Mouse (Mus musculus) heart, embryonic 15.5 days (tissue): ENCODE results near the gene P2rx7. TPM values are rescaled to one million over a fixed set of nuclear protein-coding genes. Genes with fewer than 3 reads are reported as not detected.

ENCODE experiments used
- ATAC-seq: fragments of 200-750 bp; cut with Nextera tagmentation; replicated peaks from 2 replicates; pipeline ENCODE4 v1.8.0; 2017; ENCODE audit warnings: low read depth, moderate TSS enrichment; ENCODE audit not compliant: insufficient number of reproducible peaks, insufficient read depth, low FRiP score
- H3K27ac ChIP-seq: fragments of 300-500 bp; sonication (generic); 2 replicates; pipeline ENCODE4 v1.5.1; 2015; ENCODE audit warnings: mild to moderate bottlenecking, inconsistent platforms
- H3K27me3 ChIP-seq: fragments of 300-500 bp; sonication (generic); 2 replicates; pipeline ENCODE4 v1.6.1; 2015; ENCODE audit warnings: inconsistent platforms
- H3K36me3 ChIP-seq: fragments of 300-500 bp; sonication (generic); 2 replicates; pipeline ENCODE4 v1.6.1; 2015; ENCODE audit warnings: mild to moderate bottlenecking, inconsistent platforms
- H3K4me1 ChIP-seq: fragments of 300-500 bp; sonication (generic); replicated peaks from 2 replicates; pipeline ENCODE4 v1.6.1; 2015; ENCODE audit warnings: inconsistent platforms
- H3K4me2 ChIP-seq: fragments of 300-500 bp; sonication (generic); 2 replicates; pipeline ENCODE4 v1.6.1; 2015; ENCODE audit warnings: inconsistent platforms, mild to moderate bottlenecking, moderate library complexity
- H3K4me3 ChIP-seq: fragments of 300-500 bp; sonication (generic); 2 replicates; pipeline ENCODE4 v1.5.1; 2015; ENCODE audit warnings: mild to moderate bottlenecking, inconsistent platforms
- H3K9ac ChIP-seq: fragments of 300-500 bp; sonication (generic); 2 replicates; pipeline ENCODE4 v1.6.1; 2015; ENCODE audit warnings: mild to moderate bottlenecking, inconsistent platforms
- H3K9me3 ChIP-seq: fragments of 300-500 bp; sonication (generic); replicated peaks from 2 replicates; pipeline ENCODE4 v1.6.1; 2016; ENCODE audit warnings: inconsistent platforms
- WGBS: fragments of 180-500 bp; shearing (Covaris S2); methylation state at CpG from one replicate; pipeline ENCODE4 v1.1.7; 2015; ENCODE audit warnings: mixed read lengths; 5-methylcytosine and 5-hydroxymethylcytosine counted together
- microRNA-seq: library from miRNA; unstranded; fragments of <30 nt; microRNA quantifications from one replicate; pipeline ENCODE4, GENCODE M21; 2016
- polyA plus RNA-seq: library from polyadenylated mRNA; unstranded; fragments of >200 nt; fragmentation: Nextera tagmentation; extraction: Ambion mirVana; gene quantifications from 2 replicates; pipeline ENCODE4 v1.2.1, GENCODE M21; 2015

Gene P2rx7
- polyA plus RNA-seq, 1 experiment from 2014 or later, result 3.0 TPM

DNA sequence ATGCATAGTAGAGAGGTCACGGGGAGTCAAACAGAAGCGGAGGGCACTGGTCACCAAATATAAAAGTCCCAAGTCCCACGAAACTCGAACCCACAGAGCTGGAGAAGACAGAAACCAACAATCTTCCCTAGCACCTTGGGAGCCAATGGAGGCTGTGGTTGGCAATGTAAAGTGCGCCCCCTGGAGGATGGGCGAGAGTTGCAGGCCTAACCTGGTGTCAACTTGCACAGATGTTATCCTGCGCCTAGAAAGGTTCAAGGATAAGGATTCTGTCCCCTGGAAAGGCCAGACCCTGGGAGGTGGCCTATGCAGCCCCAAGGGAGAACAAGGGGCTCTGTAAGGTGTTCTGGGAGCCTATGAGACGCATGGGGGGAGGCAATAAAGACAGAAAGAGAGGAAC is 87.6 kb downstream of the P2rx7 start:
- H3K27ac ChIP-seq, result peak overlapping the region; percentile 79
- no peak overlapping the region for H3K9ac ChIP-seq
- no peak for ATAC-seq
- H3K27me3 ChIP-seq, result no peaks in the 10 kb centered on the region
- H3K4me2 ChIP-seq, result peak overlapping the region; percentile 36; the same call in 1 of the 2 replicates
- no peak overlapping the region for H3K4me3 ChIP-seq
- peaks cover 6% of the 10 kb centered on the region; the same call in 1 of the 2 replicates for H3K36me3 ChIP-seq
- H3K4me1 ChIP-seq, result peaks cover 27% of the 10 kb centered on the region
- H3K9me3 ChIP-seq, result no peaks in the 10 kb centered on the region
- 72% methylated on average over 8 of the region's 8 CpGs for WGBS

DNA sequence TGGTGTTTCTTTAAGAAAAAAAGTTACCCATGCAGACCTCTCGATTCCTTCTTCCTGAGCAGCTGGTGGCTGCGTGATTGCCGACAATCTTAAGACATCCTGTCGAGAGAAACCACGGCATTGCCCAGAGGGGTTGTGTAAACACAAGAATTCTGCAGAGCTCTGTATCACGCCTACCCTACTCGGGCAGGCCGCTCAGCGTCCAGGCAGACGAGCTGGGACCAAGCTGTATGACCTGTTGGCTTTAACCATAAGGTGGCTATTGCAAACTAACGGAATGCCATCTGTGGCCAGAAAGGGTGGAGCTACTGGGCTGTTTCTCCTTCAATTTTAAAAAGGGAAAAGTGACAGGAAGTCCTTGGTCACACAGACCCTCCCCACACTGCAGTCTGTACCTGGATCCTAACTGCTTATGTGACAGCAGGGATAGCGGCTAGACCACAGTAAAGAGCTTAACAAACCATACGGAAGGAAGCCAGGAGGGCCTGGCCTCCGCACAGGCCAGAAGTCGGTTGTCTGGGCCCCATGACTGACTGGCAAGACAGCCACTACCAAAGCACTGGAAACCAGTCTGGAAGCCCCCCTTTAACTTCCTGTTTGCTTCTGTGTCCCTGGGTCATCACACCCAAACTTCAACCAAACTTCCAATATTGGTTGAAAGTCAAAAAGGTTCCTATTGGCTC is 88.4 kb downstream of the P2rx7 start:
- no peak overlapping the region for H3K4me3 ChIP-seq
- H3K36me3 ChIP-seq, result peaks cover 6% of the 10 kb centered on the region; the same call in 1 of the 2 replicates
- H3K4me1 ChIP-seq, result peaks cover 27% of the 10 kb centered on the region
- ATAC-seq, result peak; percentile 69
- peak overlapping the region; percentile 11; the same call in 1 of the 2 replicates for H3K9ac ChIP-seq
- H3K27me3 ChIP-seq, result no peaks in the 10 kb centered on the region
- whole genome bisulfite sequencing, result 32% methylated on average over 15 of the region's 15 CpGs
- H3K9me3 ChIP-seq, result no peaks in the 10 kb centered on the region
- peak overlapping the region; percentile 36 for H3K4me2 ChIP-seq
- H3K27ac ChIP-seq, result peak overlapping the region; percentile 79

DNA sequence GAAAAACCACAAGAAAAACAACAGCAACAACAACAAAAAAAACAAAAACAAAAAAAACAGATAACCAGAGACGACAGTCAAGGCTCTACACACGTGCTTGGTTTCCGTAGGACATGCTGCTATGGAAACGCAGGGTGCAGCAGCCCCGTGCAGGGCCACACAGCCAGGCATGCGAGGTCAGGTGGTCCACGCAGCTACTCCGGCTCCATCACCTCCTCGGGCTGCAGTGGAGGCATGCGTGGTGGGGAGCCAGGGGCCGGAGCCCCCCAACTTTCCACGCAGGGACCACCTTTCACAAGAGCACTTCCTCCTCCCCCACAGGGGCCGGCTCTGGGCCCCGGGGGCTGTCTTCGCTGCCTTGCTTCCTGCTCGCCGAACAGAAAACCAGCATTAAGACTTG is 90.2 kb downstream of the P2rx7 start:
- no peak for ATAC-seq
- Histone ChIP-seq H3K4me3 (0 out of 2 replicates have a peak overlapping the region, but pooled peaks have one; percentile 12), H3K4me2 (peak overlapping the region; percentile 39), H3K9me3 (no peaks in the 10 kb centered on the region), H3K9ac (no peak overlapping the region), H3K27me3 (no peaks in the 10 kb centered on the region), H3K36me3 (no peaks in the 10 kb centered on the region), H3K27ac (no peak overlapping the region), H3K4me1 (peaks cover 27% of the 10 kb centered on the region)
- WGBS, result 49% methylated on average over 17 of the region's 17 CpGs

DNA sequence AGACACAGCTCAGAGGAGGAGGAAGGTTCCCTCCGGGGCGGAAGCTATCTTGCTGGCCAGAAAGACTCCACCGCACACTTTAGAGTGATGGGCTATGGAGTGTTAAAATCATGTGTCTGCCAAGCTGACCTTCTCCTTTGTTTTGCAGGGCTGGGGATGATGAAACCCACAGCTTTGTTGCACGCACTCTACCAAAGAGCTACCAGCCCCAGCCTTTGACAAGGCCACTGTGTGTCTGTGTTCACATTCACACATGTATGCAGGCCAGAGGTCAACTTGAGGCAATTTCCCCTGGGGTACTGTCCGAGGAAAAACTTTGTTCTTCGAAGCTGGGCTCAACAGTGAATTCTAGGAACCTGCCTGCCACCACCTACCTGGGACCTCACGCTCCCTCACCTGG is 92.1 kb downstream of the P2rx7 start:
- WGBS, result 86% methylated on average over 7 of the region's 7 CpGs
- ATAC-seq, result no peak
- Histone ChIP-seq H3K27ac (no peak overlapping the region), H3K4me3 (no peak overlapping the region), H3K9me3 (no peaks in the 10 kb centered on the region), H3K4me1 (peaks cover 19% of the 10 kb centered on the region), H3K27me3 (no peaks in the 10 kb centered on the region), H3K36me3 (no peaks in the 10 kb centered on the region), H3K9ac (no peak overlapping the region), H3K4me2 (no peak overlapping the region)

DNA sequence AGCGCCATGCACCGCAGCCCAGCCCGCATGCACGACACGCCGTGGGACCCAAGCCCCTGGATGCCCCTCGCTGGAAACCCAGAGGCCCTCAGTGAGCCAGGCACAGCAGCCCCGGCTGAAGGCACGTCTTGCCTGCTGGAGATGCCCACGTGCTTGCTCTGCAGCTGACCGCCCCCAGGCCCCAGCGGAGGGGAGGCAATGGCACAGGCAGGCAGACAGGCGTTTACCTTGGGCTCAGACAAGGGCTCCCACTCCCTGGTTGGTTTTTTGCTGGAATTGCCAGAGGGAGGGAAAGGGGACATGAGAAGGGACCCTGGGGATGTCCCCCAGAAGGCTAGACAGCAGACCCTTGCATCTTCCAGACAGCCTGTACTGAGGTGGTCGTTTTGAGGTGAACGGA is 93.0 kb downstream of the P2rx7 start:
- Histone ChIP-seq H3K9me3 (no peaks in the 10 kb centered on the region), H3K4me1 (peaks cover 14% of the 10 kb centered on the region), H3K9ac (no peak overlapping the region), H3K4me3 (no peak overlapping the region), H3K4me2 (no peak overlapping the region), H3K27me3 (no peaks in the 10 kb centered on the region), H3K36me3 (0 out of 2 replicates have a peak, but pooled peaks cover 4% of the 10 kb centered on the region), H3K27ac (no peak overlapping the region)
- no peak for ATAC-seq
- WGBS, result 85% methylated on average over 15 of the region's 15 CpGs

Small RNA genes lying within 50 kb of the gene (microRNA-seq; reads per million reads assigned to microRNA genes)
- gene Mir8115, result not detected

Other genes with a start within 250 kb of the P2rx7 start
- gene Anapc7, start 222.2 kb upstream of the P2rx7 start, polyA plus RNA-seq, result 30.2 and 38.5 TPM in 2 replicates
- gene Atp2a2, start 141.7 kb upstream of the P2rx7 start, polyA plus RNA-seq, result 288 and 291 TPM in 2 replicates
- 30.7 and 39.3 TPM in 2 replicates for gene Ift81, start 29.4 kb upstream of the P2rx7 start, polyA plus RNA-seq
- 19.2 and 21.0 TPM in 2 replicates for gene P2rx4, start 63.6 kb downstream of the P2rx7 start, polyA plus RNA-seq
- 11.8 and 17.6 TPM in 2 replicates for gene Camkk2, start 135.5 kb downstream of the P2rx7 start, polyA plus RNA-seq
- gene Anapc5, start 177.4 kb downstream of the P2rx7 start, polyA plus RNA-seq, result 286 and 337 TPM in 2 replicates
- gene Rnf34, start 206.1 kb downstream of the P2rx7 start, polyA plus RNA-seq, result 28.5 and 28.7 TPM in 2 replicates